Mouse (Mus musculus) myocyte (in vitro differentiated cells): ENCODE results near the gene Cracr2b. TPM values are rescaled to one million over a fixed set of nuclear protein-coding genes. Genes with fewer than 3 reads are reported as not detected.
A peak's percentile ranks its signal among the peaks of the same experiment; 100 is the strongest.

Experiments
- H3K27me3 ChIP-seq: one replicate; pipeline ENCODE4 v1.6.1; 2011; ENCODE audit not compliant: control insufficient read depth, insufficient read depth, insufficient read length
- H3K36me3 ChIP-seq: one replicate; pipeline ENCODE4 v1.6.1; 2011; ENCODE audit not compliant: control insufficient read depth, insufficient read depth
- H3K4me2 ChIP-seq: one replicate; pipeline ENCODE4 v1.6.1; 2011; ENCODE audit warnings: low read depth, control low read depth
- H3K4me3 ChIP-seq: one replicate; pipeline ENCODE4 v1.5.1; 2011; ENCODE audit warnings: mild to moderate bottlenecking, control low read depth, moderate library complexity
- H3K79me2 ChIP-seq: one replicate; pipeline ENCODE4 v1.6.1; 2011; ENCODE audit not compliant: control insufficient read depth, insufficient read depth
- H3ac ChIP-seq: one replicate; pipeline ENCODE4 v1.6.1; 2011; ENCODE audit not compliant: control insufficient read depth, insufficient read length
- CEBPB ChIP-seq: IDR thresholded peaks from 2 replicates; pipeline ENCODE4 v1.6.1; 2011; ENCODE audit warnings: mild to moderate bottlenecking, moderate library complexity; ENCODE audit not compliant: poor library complexity, insufficient read depth, severe bottlenecking
- E2F4 ChIP-seq: IDR thresholded peaks from one replicate; pipeline ENCODE4 v1.6.1; 2011; ENCODE audit warnings: mild to moderate bottlenecking, control low read depth, moderate library complexity; ENCODE audit not compliant: insufficient read depth
- MAX ChIP-seq: IDR thresholded peaks from one replicate; pipeline ENCODE4 v1.6.1; 2011; ENCODE audit warnings: low read depth, mild to moderate bottlenecking, control low read depth
- MYOD1 ChIP-seq, 3 experiments: IDR thresholded peaks; one replicate each; pipeline ENCODE4 v1.6.1; 2011; ENCODE audit warnings: control low read depth in 2 of 3, low read depth in 2 of 3, mild to moderate bottlenecking in 2 of 3, moderate library complexity in 1 of 3; ENCODE audit not compliant: insufficient read length in 2 of 3, control insufficient read depth in 1 of 3
- MYOG ChIP-seq, 3 experiments: IDR thresholded peaks; one replicate each; pipeline ENCODE4 v1.6.1; 2011; ENCODE audit warnings: control low read depth in 2 of 3, low read depth in 2 of 3, mild to moderate bottlenecking in 2 of 3; ENCODE audit not compliant: insufficient read length in 2 of 3, control insufficient read depth in 1 of 3, insufficient read depth in 1 of 3
- POLR2A ChIP-seq: IDR thresholded peaks from one replicate; pipeline ENCODE4 v1.6.1; 2011; ENCODE audit warnings: low read depth, mild to moderate bottlenecking, control low read depth, moderate library complexity; ENCODE audit not compliant: insufficient read length
- POLR2AphosphoS2 ChIP-seq: IDR thresholded peaks from one replicate; pipeline ENCODE4 v1.6.1; 2011; ENCODE audit warnings: low read depth, control low read depth; ENCODE audit not compliant: insufficient read length
- REST ChIP-seq: IDR thresholded peaks from one replicate; pipeline ENCODE4 v1.6.1; 2011; ENCODE audit warnings: mild to moderate bottlenecking, control low read depth, moderate library complexity; ENCODE audit not compliant: insufficient read depth, insufficient read length
- SRF ChIP-seq: IDR thresholded peaks from one replicate; pipeline ENCODE4 v1.6.1; 2011; ENCODE audit warnings: low read depth; ENCODE audit not compliant: control insufficient read depth, insufficient read length
- TCF12 ChIP-seq: IDR thresholded peaks from one replicate; pipeline ENCODE4 v1.6.1; 2011; ENCODE audit warnings: mild to moderate bottlenecking, control low read depth; ENCODE audit not compliant: poor library complexity, insufficient read depth, severe bottlenecking
- TCF3 ChIP-seq: IDR thresholded peaks from one replicate; pipeline ENCODE4 v1.6.1; 2011; ENCODE audit warnings: low read depth, control low read depth; ENCODE audit not compliant: insufficient read length
- USF1 ChIP-seq: IDR thresholded peaks from one replicate; pipeline ENCODE4 v1.6.1; 2011; ENCODE audit warnings: low read depth, mild to moderate bottlenecking, control low read depth, moderate library complexity
- polyA plus RNA-seq: library from polyadenylated mRNA; unstranded; fragments of >200 nt; fragmentation: generic; extraction: Trizol; gene quantifications from one replicate; pipeline ENCODE4 v1.2.1, GENCODE M21; 2012; ENCODE audit warnings: missing spikeins

Cracr2b gene
- polyA plus RNA-seq, 1 experiment: 2.4 TPM

DNA sequence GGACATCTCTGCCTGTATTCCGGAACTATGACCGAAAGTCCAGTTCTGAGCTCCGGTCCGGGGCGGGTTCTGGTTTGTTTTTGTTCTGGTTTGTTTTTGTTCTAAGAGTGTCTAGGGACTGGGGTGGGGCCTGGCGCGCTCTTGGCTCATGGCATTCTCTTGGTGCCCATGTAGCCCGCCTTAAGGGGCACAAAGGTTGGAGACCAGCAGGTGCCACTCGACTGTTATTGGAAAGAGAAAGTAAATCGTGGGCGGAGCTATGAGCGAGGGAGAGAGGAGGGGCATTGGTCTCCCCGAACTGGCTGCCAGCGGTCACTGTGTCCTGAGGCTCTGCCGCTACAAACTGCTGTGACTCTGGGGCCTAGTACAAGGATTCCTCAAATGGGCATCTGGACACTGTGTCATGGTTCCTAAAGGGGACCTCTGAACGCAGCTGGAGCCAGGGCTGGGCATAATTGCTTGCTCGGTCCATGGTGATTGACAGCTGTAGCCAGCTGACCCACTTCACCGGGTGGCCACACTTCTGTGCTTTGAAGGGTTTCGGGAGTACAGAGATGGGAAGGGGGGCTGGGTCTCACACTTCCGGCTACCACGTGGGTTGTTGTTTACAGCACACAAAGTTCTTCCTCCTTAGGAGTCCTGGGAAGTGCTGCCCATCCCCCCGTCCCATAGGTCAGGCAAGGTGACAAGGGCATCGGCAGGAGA is 5.1 kb upstream of the Cracr2b start:
- peak overlapping the region; percentile 71 for H3K4me2 ChIP-seq
- H3K4me3 ChIP-seq: peak overlapping the region; percentile 67
- H3K36me3 ChIP-seq: peaks cover 9% of the 10 kb centered on the region
- peak in 1 of 3 experiments; percentile 49 for TF ChIP-seq MYOD1 (IDR thresholded peaks at IDR 0.05; ENCODE audit: control insufficient read depth in 1 of 3, insufficient read length in 2 of 3, low read depth in 2 of 3)
- no peak for TF ChIP-seq SRF
- TF ChIP-seq TCF12: no peak
- peak; percentile 43 for TF ChIP-seq POLR2A
- no peak for TF ChIP-seq TCF3
- peak in 1 of 3 experiments; percentile 5 for TF ChIP-seq MYOG (IDR thresholded peaks at IDR 0.05; ENCODE audit: control insufficient read depth in 1 of 3, insufficient read depth in 1 of 3, insufficient read length in 2 of 3, low read depth in 2 of 3)
- no peak for TF ChIP-seq E2F4
- H3K27me3 ChIP-seq: no peaks in the 10 kb centered on the region
- no peaks in the 10 kb centered on the region for H3K79me2 ChIP-seq
- peak overlapping the region; percentile 27 for H3ac ChIP-seq

GRCm38 (mm10) chr7:141456739-141457138 is 4.2 kb upstream of the Cracr2b start:
- H3K4me3 ChIP-seq: peak overlapping the region; percentile 67
- no peaks in the 10 kb centered on the region for H3K27me3 ChIP-seq
- TF ChIP-seq MYOG (IDR thresholded peaks at IDR 0.05; ENCODE audit: control insufficient read depth in 1 of 3, insufficient read depth in 1 of 3, insufficient read length in 2 of 3, low read depth in 2 of 3) (peak in 1 of 3 experiments; percentile 29), CEBPB (no peak), POLR2AphosphoS2 (no peak), SRF (peak; percentile 77), MYOD1 (IDR thresholded peaks at IDR 0.05; ENCODE audit: control insufficient read depth in 1 of 3, insufficient read length in 2 of 3, low read depth in 2 of 3) (peak in 1 of 3 experiments; percentile 61), USF1 (peak; percentile 75), MAX (no peak)
- peak overlapping the region; percentile 71 for H3K4me2 ChIP-seq
- no peaks in the 10 kb centered on the region for H3K79me2 ChIP-seq
- H3ac ChIP-seq: no peak overlapping the region
- H3K36me3 ChIP-seq: peaks cover 2% of the 10 kb centered on the region

GRCm38 (mm10) chr7:141457236-141457635 is 3.7 kb upstream of the Cracr2b start:
- Histone ChIP-seq H3K79me2 (no peaks in the 10 kb centered on the region), H3K4me2 (no peak overlapping the region), H3K27me3 (no peaks in the 10 kb centered on the region), H3K4me3 (no peak overlapping the region), H3ac (no peak overlapping the region), H3K36me3 (no peaks in the 10 kb centered on the region)
- no peak for TF ChIP-seq TCF12
- peak in 1 of 3 experiments; percentile 1 for TF ChIP-seq MYOG (IDR thresholded peaks at IDR 0.05; ENCODE audit: control insufficient read depth in 1 of 3, insufficient read depth in 1 of 3, insufficient read length in 2 of 3, low read depth in 2 of 3)
- no peak for TF ChIP-seq MAX
- no peak for TF ChIP-seq REST
- TF ChIP-seq USF1: no peak
- no peak for TF ChIP-seq POLR2AphosphoS2
- TF ChIP-seq CEBPB: no peak
- TF ChIP-seq MYOD1 (IDR thresholded peaks at IDR 0.05; ENCODE audit: control insufficient read depth in 1 of 3, insufficient read length in 2 of 3, low read depth in 2 of 3): no peak

- Histone ChIP-seq H3ac (no peak overlapping the region), H3K27me3 (no peaks in the 10 kb centered on the region), H3K4me3 (no peak overlapping the region), H3K4me2 (no peak overlapping the region), H3K79me2 (no peaks in the 10 kb centered on the region), H3K36me3 (no peaks in the 10 kb centered on the region)
- no peak for TF ChIP-seq TCF3
- no peak for TF ChIP-seq TCF12
- no peak for TF ChIP-seq POLR2AphosphoS2
- no peak for TF ChIP-seq POLR2A
- no peak for TF ChIP-seq MAX
- TF ChIP-seq MYOD1 (IDR thresholded peaks at IDR 0.05; ENCODE audit: control insufficient read depth in 1 of 3, insufficient read length in 2 of 3, low read depth in 2 of 3): no peak
- TF ChIP-seq CEBPB: no peak
- no peak for TF ChIP-seq REST
These were observed 2.8 kb upstream of the Cracr2b start for GRCm38 (mm10) chr7:141457986-141458660.

DNA sequence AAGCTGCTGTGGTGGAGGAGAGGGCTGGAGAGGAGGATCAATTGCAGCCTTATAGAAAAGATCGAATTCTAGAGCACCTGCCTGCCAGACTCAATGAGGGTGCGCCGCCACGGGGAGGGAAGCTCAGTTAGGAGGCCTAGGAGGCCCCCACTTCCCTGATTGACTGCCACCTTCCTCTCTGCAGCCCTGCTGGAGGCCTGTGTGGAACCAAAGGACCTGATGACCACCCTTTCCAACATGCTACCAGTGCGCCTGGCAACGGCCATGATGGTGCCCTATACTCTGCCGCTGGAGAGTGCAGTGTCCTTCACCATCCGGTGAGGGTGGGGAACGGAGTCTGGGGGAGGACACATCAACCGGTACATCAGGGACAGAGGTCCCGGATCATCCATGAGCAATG is 2.2 kb upstream of the Cracr2b start:
- no peaks in the 10 kb centered on the region for H3K36me3 ChIP-seq
- H3ac ChIP-seq: no peak overlapping the region
- no peaks in the 10 kb centered on the region for H3K79me2 ChIP-seq
- H3K27me3 ChIP-seq: no peaks in the 10 kb centered on the region
- H3K4me3 ChIP-seq: no peak overlapping the region
- H3K4me2 ChIP-seq: no peak overlapping the region
- no peak for TF ChIP-seq REST
- TF ChIP-seq POLR2AphosphoS2: no peak
- TF ChIP-seq CEBPB: no peak
- no peak for TF ChIP-seq TCF3
- no peak for TF ChIP-seq MAX
- no peak for TF ChIP-seq TCF12
- no peak for TF ChIP-seq USF1
